Mouse (Mus musculus): ENCODE results near the gene 4933402D24Rik. TPM values are rescaled to one million over a fixed set of nuclear protein-coding genes. Genes with fewer than 3 reads are reported as not detected.

The 4933402D24Rik gene
- polyA plus RNA-seq, 1 experiment from 2014 or later = not detected

DNA sequence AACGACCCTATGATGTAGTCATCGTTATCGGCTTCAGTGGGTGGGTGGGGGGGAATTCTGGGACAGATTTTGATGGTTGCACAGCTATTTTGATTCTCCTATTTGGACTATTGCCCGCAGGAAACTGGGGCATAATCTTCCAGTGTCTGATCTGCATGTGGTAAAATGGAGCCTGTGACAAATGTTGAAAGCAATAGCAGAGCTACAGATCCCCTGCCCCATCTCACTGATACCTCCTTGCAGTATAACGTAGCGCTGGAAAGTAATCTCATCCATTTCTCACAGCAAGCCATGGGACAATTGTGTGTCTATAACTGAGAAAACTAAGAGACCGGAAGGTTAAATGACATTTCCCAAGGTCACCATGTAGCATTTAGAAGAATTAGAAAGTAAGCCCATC lies 4.7 kb downstream of the 4933402D24Rik start:
- no peaks in the 10 kb centered on the region for H3K9me3 ChIP-seq (ENCODE audit: control insufficient read depth, low read length)
- no peaks in the 10 kb centered on the region; a peak in 1 of 4 replicates for H3K4me1 ChIP-seq (ENCODE audit: control insufficient read depth in 2 of 2, insufficient read depth in 2 of 2, low read length in 2 of 2)
- H3K27ac ChIP-seq (replicated peaks in 1 of 2; ENCODE audit: control insufficient read depth in 1 of 2, insufficient read depth in 1 of 2, low read depth in 2 of 2, low read length in 2 of 2) = no peak overlapping the region
- ATAC-seq (ENCODE audit: insufficient number of reproducible peaks, insufficient read depth, low FRiP score, low read depth) = no peak
- no peak overlapping the region for H3K9ac ChIP-seq (ENCODE audit: low read length)
- 0 out of 2 replicates have a peak, but pooled peaks cover 3% of the 10 kb centered on the region for H3K27me3 ChIP-seq (ENCODE audit: control insufficient read depth, insufficient read depth, low read length)
- H3K36me3 ChIP-seq (ENCODE audit: control insufficient read depth, insufficient read depth, low read length) = no peaks in the 10 kb centered on the region
- H3K4me2 ChIP-seq (ENCODE audit: low read length) = no peak overlapping the region
- 77% methylated on average over 7 of the region's 7 CpGs for WGBS
- no peak overlapping the region for H3K4me3 ChIP-seq (ENCODE audit: control insufficient read depth in 1 of 2, insufficient read depth in 1 of 2, low read depth in 1 of 2, low read length in 2 of 2)

DNA sequence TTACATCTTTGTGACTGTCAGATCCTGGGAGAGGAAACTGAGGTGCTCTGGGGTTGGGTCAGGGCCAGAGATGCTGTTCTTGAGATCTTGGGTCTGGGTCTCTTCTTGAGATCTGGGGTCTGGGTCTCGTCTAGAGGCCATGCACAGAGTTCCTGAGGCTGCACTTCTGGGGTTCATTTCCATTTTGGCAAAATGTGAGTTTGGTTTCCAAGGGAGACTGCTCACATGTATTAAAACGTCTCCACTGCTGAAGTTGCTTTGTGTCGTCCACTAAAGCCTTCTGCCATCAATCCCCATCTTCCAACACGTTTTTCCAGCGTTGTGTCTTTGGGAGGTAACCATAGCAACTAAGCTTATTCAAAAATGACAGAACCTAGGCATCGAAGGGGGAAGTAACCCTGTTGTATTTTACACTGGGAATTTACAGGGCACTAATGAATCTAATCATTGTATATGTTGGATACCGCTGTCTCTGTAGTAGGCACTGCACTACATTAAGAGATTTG lies 5.1 kb downstream of the 4933402D24Rik start:
- Histone ChIP-seq H3K9me3 (ENCODE audit: control insufficient read depth, low read length) (no peaks in the 10 kb centered on the region), H3K36me3 (ENCODE audit: control insufficient read depth, insufficient read depth, low read length) (no peaks in the 10 kb centered on the region), H3K4me2 (ENCODE audit: low read length) (no peak overlapping the region), H3K4me1 (ENCODE audit: control insufficient read depth in 2 of 2, insufficient read depth in 2 of 2, low read length in 2 of 2) (no peaks in the 10 kb centered on the region; a peak in 1 of 4 replicates), H3K27me3 (ENCODE audit: control insufficient read depth, insufficient read depth, low read length) (0 out of 2 replicates have a peak, but pooled peaks cover 3% of the 10 kb centered on the region), H3K9ac (ENCODE audit: low read length) (no peak overlapping the region), H3K4me3 (ENCODE audit: control insufficient read depth in 1 of 2, insufficient read depth in 1 of 2, low read depth in 1 of 2, low read length in 2 of 2) (no peak overlapping the region), H3K27ac (replicated peaks in 1 of 2; ENCODE audit: control insufficient read depth in 1 of 2, insufficient read depth in 1 of 2, low read depth in 2 of 2, low read length in 2 of 2) (peak overlapping the region in 1 of 2 experiments; percentile 62; a peak in 2 of 4 replicates)
- no peak for ATAC-seq (ENCODE audit: insufficient number of reproducible peaks, insufficient read depth, low FRiP score, low read depth)
- WGBS = 53% methylated on average over 7 of the region's 7 CpGs

DNA sequence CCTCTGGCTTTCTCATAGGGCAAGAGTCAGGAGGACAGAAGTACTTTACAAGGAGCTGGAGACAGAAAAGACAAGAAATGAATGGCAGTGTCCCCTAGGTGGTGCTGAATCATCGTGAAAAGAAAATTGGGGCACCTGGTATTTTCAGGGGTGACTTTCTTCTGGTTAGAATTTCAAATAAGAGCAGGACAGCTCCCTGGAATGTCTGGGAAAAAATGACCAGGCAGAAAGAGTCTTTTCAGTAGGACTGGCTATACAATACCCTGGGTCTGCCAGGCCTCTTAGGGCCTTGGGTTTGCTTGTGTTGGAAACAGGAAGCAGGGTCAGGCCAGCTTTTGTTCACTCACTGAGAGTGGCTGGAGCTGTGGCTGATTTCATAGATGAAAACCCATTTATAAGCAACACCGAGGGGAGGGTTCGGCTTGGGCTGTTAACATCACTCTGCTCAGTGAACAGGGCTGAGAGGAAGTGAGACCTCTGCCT lies 5.8 kb downstream of the 4933402D24Rik start:
- Histone ChIP-seq H3K36me3 (ENCODE audit: control insufficient read depth, insufficient read depth, low read length) (no peaks in the 10 kb centered on the region), H3K27ac (replicated peaks in 1 of 2; ENCODE audit: control insufficient read depth in 1 of 2, insufficient read depth in 1 of 2, low read depth in 2 of 2, low read length in 2 of 2) (peak overlapping the region in 1 of 2 experiments; percentile 62; a peak in 2 of 4 replicates), H3K27me3 (ENCODE audit: control insufficient read depth, insufficient read depth, low read length) (0 out of 2 replicates have a peak, but pooled peaks cover 3% of the 10 kb centered on the region), H3K4me3 (ENCODE audit: control insufficient read depth in 1 of 2, insufficient read depth in 1 of 2, low read depth in 1 of 2, low read length in 2 of 2) (no peak overlapping the region), H3K4me2 (ENCODE audit: low read length) (no peak overlapping the region), H3K9me3 (ENCODE audit: control insufficient read depth, low read length) (no peaks in the 10 kb centered on the region), H3K9ac (ENCODE audit: low read length) (no peak overlapping the region), H3K4me1 (ENCODE audit: control insufficient read depth in 2 of 2, insufficient read depth in 2 of 2, low read length in 2 of 2) (no peaks in the 10 kb centered on the region; a peak in 1 of 4 replicates)
- 34% methylated on average over 3 of the region's 3 CpGs for WGBS
- peak; percentile 43; the same call in 1 of the 2 replicates for ATAC-seq (ENCODE audit: insufficient number of reproducible peaks, insufficient read depth, low FRiP score, low read depth)

DNA sequence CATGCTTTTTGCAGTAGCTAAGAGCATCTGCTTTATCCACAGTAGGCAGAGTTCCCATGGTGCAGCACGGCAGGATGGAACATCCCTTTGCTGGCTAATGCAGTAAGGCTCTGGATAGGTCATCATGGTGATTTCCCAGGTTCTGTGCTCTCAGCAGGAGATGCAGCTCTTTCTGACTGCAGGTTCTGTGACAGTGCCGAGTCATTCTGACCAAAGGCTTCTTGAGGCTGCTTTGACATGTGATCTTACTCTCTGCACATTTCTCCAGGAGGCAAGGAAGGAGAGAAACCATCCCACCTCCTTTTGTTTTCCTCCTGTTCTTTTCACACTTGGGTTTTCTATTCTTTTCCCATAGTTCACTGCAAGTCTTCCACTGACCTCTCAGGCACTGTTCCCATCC lies 13.1 kb downstream of the 4933402D24Rik start:
- Histone ChIP-seq H3K27me3 (ENCODE audit: control insufficient read depth, insufficient read depth, low read length) (no peaks in the 10 kb centered on the region), H3K4me2 (ENCODE audit: low read length) (no peak overlapping the region), H3K36me3 (ENCODE audit: control insufficient read depth, insufficient read depth, low read length) (peaks cover 31% of the 10 kb centered on the region), H3K4me1 (ENCODE audit: control insufficient read depth in 2 of 2, insufficient read depth in 2 of 2, low read length in 2 of 2) (no peaks in the 10 kb centered on the region), H3K9me3 (ENCODE audit: control insufficient read depth, low read length) (no peaks in the 10 kb centered on the region), H3K9ac (ENCODE audit: low read length) (no peak overlapping the region), H3K4me3 (ENCODE audit: control insufficient read depth in 1 of 2, insufficient read depth in 1 of 2, low read depth in 1 of 2, low read length in 2 of 2) (no peak overlapping the region), H3K27ac (replicated peaks in 1 of 2; ENCODE audit: control insufficient read depth in 1 of 2, insufficient read depth in 1 of 2, low read depth in 2 of 2, low read length in 2 of 2) (no peak overlapping the region)
- 54% methylated on average over 2 of the region's 2 CpGs for WGBS
- ATAC-seq (ENCODE audit: insufficient number of reproducible peaks, insufficient read depth, low FRiP score, low read depth) = no peak

DNA sequence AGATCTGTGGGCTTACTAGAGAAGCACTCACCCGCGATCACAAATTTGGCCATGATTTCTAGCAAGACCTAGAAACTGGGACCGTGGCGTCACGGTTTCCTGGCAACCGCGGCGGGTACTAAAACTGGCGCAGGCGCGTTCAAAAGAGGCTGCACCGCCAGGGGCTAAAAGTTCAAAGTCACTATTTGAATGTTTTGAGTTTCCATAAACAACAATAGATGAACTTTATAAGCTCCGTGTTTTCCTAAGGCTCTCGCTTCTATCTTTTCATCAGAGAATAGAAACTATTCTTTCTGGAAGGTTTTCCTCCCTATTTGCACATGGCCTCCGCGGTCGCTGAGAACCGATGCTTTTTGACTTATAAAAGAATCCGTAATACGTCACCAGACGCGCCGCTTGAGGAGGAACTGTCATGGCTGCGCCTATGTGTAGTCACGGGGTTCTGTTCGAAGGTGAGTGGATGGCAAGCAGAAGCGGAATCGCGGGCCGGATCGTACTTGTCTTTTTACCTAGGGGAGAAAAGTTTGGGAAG lies 38.8 kb downstream of the 4933402D24Rik start, which contains the start of the genes Mdh1b and Fastkd2:
Gene Mdh1b, minus strand, starts transcription at position 79 of the 532 bp plus-strand sequence.
Gene Fastkd2, plus strand, starts transcription at position 375 of the 532 bp plus-strand sequence.
- Histone ChIP-seq H3K4me1 (ENCODE audit: control insufficient read depth in 2 of 2, insufficient read depth in 2 of 2, low read length in 2 of 2) (peaks cover 0 to 6% of the 10 kb centered on the region in 2 experiments; a peak in 2 of 4 replicates), H3K27ac (replicated peaks in 1 of 2; ENCODE audit: control insufficient read depth in 1 of 2, insufficient read depth in 1 of 2, low read depth in 2 of 2, low read length in 2 of 2) (0 out of 4 replicates have a peak within 1 kb of the TSS, but pooled peaks have one; percentile 35 to 60), H3K4me2 (ENCODE audit: low read length) (peak within 1 kb of the TSS; percentile 79), H3K9me3 (ENCODE audit: control insufficient read depth, low read length) (no peaks in the 10 kb centered on the region), H3K9ac (ENCODE audit: low read length) (peak within 1 kb of the TSS; percentile 83), H3K36me3 (ENCODE audit: control insufficient read depth, insufficient read depth, low read length) (0 out of 2 replicates have a peak, but pooled peaks cover 3% of the 10 kb centered on the region), H3K4me3 (ENCODE audit: control insufficient read depth in 1 of 2, insufficient read depth in 1 of 2, low read depth in 1 of 2, low read length in 2 of 2) (peak within 1 kb of the TSS; percentile 69 to 98), H3K27me3 (ENCODE audit: control insufficient read depth, insufficient read depth, low read length) (no peaks in the 10 kb centered on the region)
- peak; percentile 77; the same call in 1 of the 2 replicates for ATAC-seq (ENCODE audit: insufficient number of reproducible peaks, insufficient read depth, low FRiP score, low read depth)
- WGBS = under 1% methylated on average over 31 of the region's 31 CpGs

DNA sequence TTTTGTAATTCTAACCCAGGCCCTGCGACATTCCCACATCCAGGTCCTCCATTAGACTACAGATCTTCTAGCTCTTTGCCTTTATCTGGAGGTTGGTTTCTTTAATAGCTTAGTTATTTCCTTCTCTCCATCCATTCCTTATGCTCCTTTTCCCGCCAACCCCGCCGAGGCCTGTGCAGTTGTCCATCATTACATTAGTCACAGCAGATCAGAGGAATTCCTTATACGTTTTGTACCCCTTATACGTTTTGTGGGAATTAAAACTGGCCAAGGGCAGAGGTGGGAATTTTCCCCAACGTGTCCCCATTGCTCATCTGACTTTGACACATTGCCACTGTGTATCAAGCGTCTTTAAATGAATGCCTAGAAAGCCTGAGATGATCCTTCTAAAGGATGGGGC lies 39.3 kb downstream of the 4933402D24Rik start:
- Histone ChIP-seq H3K4me1 (ENCODE audit: control insufficient read depth in 2 of 2, insufficient read depth in 2 of 2, low read length in 2 of 2) (peaks cover 0 to 6% of the 10 kb centered on the region in 2 experiments; a peak in 2 of 4 replicates), H3K4me3 (ENCODE audit: control insufficient read depth in 1 of 2, insufficient read depth in 1 of 2, low read depth in 1 of 2, low read length in 2 of 2) (peak overlapping the region; percentile 69 to 98), H3K36me3 (ENCODE audit: control insufficient read depth, insufficient read depth, low read length) (0 out of 2 replicates have a peak, but pooled peaks cover 3% of the 10 kb centered on the region), H3K27ac (replicated peaks in 1 of 2; ENCODE audit: control insufficient read depth in 1 of 2, insufficient read depth in 1 of 2, low read depth in 2 of 2, low read length in 2 of 2) (no peak overlapping the region), H3K27me3 (ENCODE audit: control insufficient read depth, insufficient read depth, low read length) (no peaks in the 10 kb centered on the region), H3K9me3 (ENCODE audit: control insufficient read depth, low read length) (no peaks in the 10 kb centered on the region), H3K9ac (ENCODE audit: low read length) (peak overlapping the region; percentile 83), H3K4me2 (ENCODE audit: low read length) (peak overlapping the region; percentile 79)
- no peak for ATAC-seq (ENCODE audit: insufficient number of reproducible peaks, insufficient read depth, low FRiP score, low read depth)
- WGBS = 44% methylated on average over 8 of the region's 8 CpGs

DNA sequence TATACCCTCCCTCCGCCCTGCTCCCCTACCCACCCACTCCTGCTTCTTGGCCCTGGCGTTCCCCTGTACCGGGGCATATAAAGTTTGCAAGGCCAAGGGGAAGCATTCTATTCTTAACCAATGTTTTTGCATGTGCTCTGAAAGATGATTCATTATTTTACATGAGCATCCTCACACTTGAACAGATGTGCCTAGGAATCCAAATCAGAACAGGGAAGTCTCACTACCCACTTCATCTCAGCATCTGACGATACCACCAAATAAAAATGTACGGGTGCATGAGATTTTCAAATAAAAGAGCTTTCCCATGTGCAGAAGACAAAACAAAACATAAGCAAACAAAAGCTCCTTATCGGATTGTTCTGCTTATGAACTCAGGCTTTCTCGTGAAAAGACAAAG lies 48.9 kb downstream of the 4933402D24Rik start:
- H3K27ac ChIP-seq (replicated peaks in 1 of 2; ENCODE audit: control insufficient read depth in 1 of 2, insufficient read depth in 1 of 2, low read depth in 2 of 2, low read length in 2 of 2) = no peak overlapping the region
- WGBS = 68% methylated on average over 7 of the region's 7 CpGs
- H3K4me2 ChIP-seq (ENCODE audit: low read length) = no peak overlapping the region
- no peak overlapping the region for H3K9ac ChIP-seq (ENCODE audit: low read length)
- H3K4me1 ChIP-seq (ENCODE audit: control insufficient read depth in 2 of 2, insufficient read depth in 2 of 2, low read length in 2 of 2) = no peaks in the 10 kb centered on the region
- no peak overlapping the region for H3K4me3 ChIP-seq (ENCODE audit: control insufficient read depth in 1 of 2, insufficient read depth in 1 of 2, low read depth in 1 of 2, low read length in 2 of 2)
- no peaks in the 10 kb centered on the region for H3K27me3 ChIP-seq (ENCODE audit: control insufficient read depth, insufficient read depth, low read length)
- no peak for ATAC-seq (ENCODE audit: insufficient number of reproducible peaks, insufficient read depth, low FRiP score, low read depth)
- H3K9me3 ChIP-seq (ENCODE audit: control insufficient read depth, low read length) = no peaks in the 10 kb centered on the region
- H3K36me3 ChIP-seq (ENCODE audit: control insufficient read depth, insufficient read depth, low read length) = no peaks in the 10 kb centered on the region

Measured in heart, embryonic 14.5 days (tissue).